Mouse (Mus musculus): ENCODE data around the gene Pou2f1. TPM values are rescaled to one million over a fixed set of nuclear protein-coding genes. Genes with fewer than 3 reads are reported as not detected.
"Not testable (repeated sequence)": the region's sequence is repeated elsewhere in the genome, so short reads cannot be mapped to it uniquely, and the experiment has no call there.

Pou2f1 gene
- total RNA-seq, 2 experiments from 2014 or later = 11.2 TPM

- DNase-seq (ENCODE audit: low spot score in 2 of 2) = peak; percentile 77 to 93
Observed at GRCm38 (mm10) chr1:166003181-166004022, 924 bp upstream of the Pou2f1 start.

- peak; percentile 37 to 42 for DNase-seq (ENCODE audit: low spot score in 2 of 2)
Observed at GRCm38 (mm10) chr1:166001904-166002489, 481 bp downstream of the Pou2f1 start.

GRCm38 (mm10) chr1:166001121-166001903 lies 1.2 kb downstream of the Pou2f1 start:
- DNase-seq (ENCODE audit: low spot score in 2 of 2) = peak; percentile 16 to 29

GRCm38 (mm10) chr1:166000601-166001120 lies 1.8 kb downstream of the Pou2f1 start:
- DNase-seq (ENCODE audit: low spot score in 2 of 2) = peak in 1 of 2 experiments; percentile 11

- DNase-seq (ENCODE audit: low spot score in 2 of 2) = no peak
Observed at GRCm38 (mm10) chr1:165999709-166000108, 2.8 kb downstream of the Pou2f1 start.

GRCm38 (mm10) chr1:165995661-165996055 lies 6.8 kb downstream of the Pou2f1 start:
- no peak for DNase-seq (ENCODE audit: low spot score in 2 of 2)

- DNase-seq (ENCODE audit: low spot score in 2 of 2) = not testable (repeated sequence)
Observed at GRCm38 (mm10) chr1:165995011-165995660, 7.3 kb downstream of the Pou2f1 start.

GRCm38 (mm10) chr1:165994279-165994678 lies 8.2 kb downstream of the Pou2f1 start:
- DNase-seq (ENCODE audit: low spot score in 2 of 2) = no peak

GRCm38 (mm10) chr1:165993270-165994156 lies 9.0 kb downstream of the Pou2f1 start:
- DNase-seq (ENCODE audit: low spot score in 2 of 2) = no peak

- DNase-seq (ENCODE audit: low spot score in 2 of 2) = no peak
Observed at GRCm38 (mm10) chr1:165988536-165988935, 13.9 kb downstream of the Pou2f1 start.

- no peak for DNase-seq (ENCODE audit: low spot score in 2 of 2)
Observed at GRCm38 (mm10) chr1:165988072-165988471, 14.4 kb downstream of the Pou2f1 start.

- DNase-seq (ENCODE audit: low spot score in 2 of 2) = no peak
Observed at GRCm38 (mm10) chr1:165985743-165986360, 16.6 kb downstream of the Pou2f1 start.

- no peak for DNase-seq (ENCODE audit: low spot score in 2 of 2)
Observed at GRCm38 (mm10) chr1:165985186-165985585, 17.3 kb downstream of the Pou2f1 start.

GRCm38 (mm10) chr1:165976672-165977448 lies 25.6 kb downstream of the Pou2f1 start:
- DNase-seq (ENCODE audit: low spot score in 2 of 2) = peak in 1 of 2 experiments; percentile 13

- no peak for DNase-seq (ENCODE audit: low spot score in 2 of 2)
Observed at GRCm38 (mm10) chr1:165969001-165969690, 33.3 kb downstream of the Pou2f1 start.

GRCm38 (mm10) chr1:165967027-165967654 lies 35.3 kb downstream of the Pou2f1 start:
- peak in 1 of 2 experiments; percentile 23 for DNase-seq (ENCODE audit: low spot score in 2 of 2)

GRCm38 (mm10) chr1:165966156-165966914 lies 36.1 kb downstream of the Pou2f1 start:
- no peak for DNase-seq (ENCODE audit: low spot score in 2 of 2)
